Mouse (Mus musculus) erythroblast, embryonic 14.5 days (primary cell): Measurements from ENCODE around the gene Mpzl1. TPM values are rescaled to one million over a fixed set of nuclear protein-coding genes. Genes with fewer than 3 reads are reported as not detected.

ENCODE experiments used
- H3K27me3 ChIP-seq: 2 replicates; pipeline ENCODE4 v1.6.1; 2012; ENCODE audit warnings: inconsistent platforms; ENCODE audit not compliant: control insufficient read depth
- H3K36me3 ChIP-seq: 2 replicates; pipeline ENCODE4 v1.6.1; 2012; ENCODE audit warnings: mild to moderate bottlenecking, inconsistent platforms; ENCODE audit not compliant: control insufficient read depth
- H3K4me1 ChIP-seq: 2 replicates; pipeline ENCODE4 v1.6.1; 2012; ENCODE audit warnings: inconsistent platforms; ENCODE audit not compliant: control insufficient read depth
- H3K4me3 ChIP-seq: replicated peaks from 2 replicates; pipeline ENCODE3; 2012; ENCODE audit warnings: moderate library complexity, mild to moderate bottlenecking, inconsistent platforms
- H3K9me3 ChIP-seq: 2 replicates; pipeline ENCODE4 v1.6.1; 2012; ENCODE audit warnings: low read length, inconsistent platforms, mixed read lengths; ENCODE audit not compliant: control insufficient read depth
- GATA1 ChIP-seq: IDR thresholded peaks from 2 replicates; pipeline ENCODE4 v1.6.1; 2012; ENCODE audit warnings: low read length, inconsistent platforms, mixed read lengths
- TAL1 ChIP-seq: IDR thresholded peaks from 3 replicates; pipeline ENCODE4 v1.6.1; 2012; ENCODE audit warnings: low read length, inconsistent platforms, mixed read lengths
- polyA plus RNA-seq: library from polyadenylated mRNA; stranded (reverse); fragments of >175 nt; gene quantifications from 2 replicates; pipeline ENCODE4 v1.2.3, GENCODE M21; 2012

The Mpzl1 gene
- polyA plus RNA-seq, 1 experiment, result 0.05 TPM

- H3K36me3 ChIP-seq, result peaks cover 3% of the 10 kb centered on the region; the same call in 1 of the 2 replicates
- no peak overlapping the region for H3K4me3 ChIP-seq
- H3K27me3 ChIP-seq, result no peaks in the 10 kb centered on the region
- peaks cover 7% of the 10 kb centered on the region for H3K4me1 ChIP-seq
- H3K9me3 ChIP-seq, result no peaks in the 10 kb centered on the region
- TF ChIP-seq GATA1, result no peak
- no peak for TF ChIP-seq TAL1
Measured at GRCm38 (mm10) chr1:165589280-165590048, 44.9 kb downstream of the Mpzl1 start.

DNA sequence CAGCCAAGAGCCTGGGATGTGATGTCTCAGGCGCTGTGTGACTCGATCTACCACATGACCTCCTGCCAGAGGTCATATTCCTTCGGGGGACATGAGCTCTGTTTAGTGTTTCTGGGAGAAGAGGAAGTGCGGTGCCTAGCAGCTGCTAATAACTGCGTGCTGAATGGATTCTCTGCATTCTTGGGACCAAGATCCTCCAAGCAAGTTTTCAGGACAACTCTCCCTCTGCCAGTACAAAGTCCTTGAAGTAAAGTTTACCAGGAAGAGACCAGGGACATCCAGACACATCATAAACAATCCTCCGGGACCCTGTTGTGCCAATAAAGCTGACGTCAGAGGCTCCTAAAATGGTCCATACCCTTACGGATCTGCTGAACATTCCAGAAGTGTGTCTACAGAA, 46.5 kb downstream of the Mpzl1 start:
- H3K4me1 ChIP-seq, result peaks cover 6% of the 10 kb centered on the region
- H3K4me3 ChIP-seq, result no peak overlapping the region
- H3K9me3 ChIP-seq, result no peaks in the 10 kb centered on the region
- H3K36me3 ChIP-seq, result peaks cover 3% of the 10 kb centered on the region; the same call in 1 of the 2 replicates
- no peak for TF ChIP-seq GATA1
- TF ChIP-seq TAL1, result no peak
- no peaks in the 10 kb centered on the region for H3K27me3 ChIP-seq

GRCm38 (mm10) chr1:165586366-165586765, 48.0 kb downstream of the Mpzl1 start:
- no peaks in the 10 kb centered on the region for H3K36me3 ChIP-seq
- H3K9me3 ChIP-seq, result no peaks in the 10 kb centered on the region
- H3K4me1 ChIP-seq, result no peaks in the 10 kb centered on the region
- no peak for TF ChIP-seq TAL1
- no peak for TF ChIP-seq GATA1
- no peaks in the 10 kb centered on the region for H3K27me3 ChIP-seq
- H3K4me3 ChIP-seq, result no peak overlapping the region

DNA sequence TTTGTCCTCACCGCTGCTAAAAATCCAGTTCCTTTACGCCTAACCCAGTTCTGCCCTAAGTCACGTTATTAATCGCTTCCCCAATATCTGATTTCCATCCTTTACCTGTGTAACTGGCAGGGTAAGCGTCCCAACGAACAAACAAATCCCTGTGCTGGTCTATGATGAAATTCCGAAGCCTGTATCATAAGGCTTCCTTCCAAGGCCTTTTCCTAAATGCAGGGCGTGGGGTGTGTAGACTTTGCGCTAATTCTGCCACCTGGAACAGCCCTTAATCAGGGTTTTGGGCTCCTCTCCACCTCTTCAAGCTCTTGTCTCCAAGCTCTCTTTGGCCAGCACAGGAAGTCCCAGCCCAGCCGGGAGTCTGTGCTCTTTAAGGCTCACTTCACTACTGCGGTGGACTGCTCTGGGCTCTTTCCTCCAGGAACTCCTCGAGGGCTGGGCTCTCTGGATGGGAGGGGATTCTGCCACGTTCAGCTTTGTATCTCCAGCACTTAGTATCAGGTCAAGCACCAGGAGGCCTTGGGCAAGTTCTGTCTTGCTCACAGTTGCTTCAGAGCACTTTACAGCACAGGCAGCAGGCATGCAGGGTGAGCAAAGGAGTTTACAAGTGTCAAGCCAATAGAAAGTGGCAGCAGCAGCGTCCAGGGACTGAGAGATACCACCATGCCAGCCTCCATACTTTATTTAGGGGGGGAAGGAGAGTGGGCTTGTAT, 48.8 kb downstream of the Mpzl1 start:
- H3K4me3 ChIP-seq, result no peak overlapping the region
- TF ChIP-seq GATA1 (no peak), TAL1 (no peak)
- no peaks in the 10 kb centered on the region for H3K4me1 ChIP-seq
- H3K9me3 ChIP-seq, result no peaks in the 10 kb centered on the region
- no peaks in the 10 kb centered on the region for H3K36me3 ChIP-seq
- no peaks in the 10 kb centered on the region for H3K27me3 ChIP-seq

GRCm38 (mm10) chr1:165583529-165584184, 50.7 kb downstream of the Mpzl1 start:
- Histone ChIP-seq H3K27me3 (no peaks in the 10 kb centered on the region), H3K9me3 (no peaks in the 10 kb centered on the region), H3K4me3 (no peak overlapping the region), H3K4me1 (no peaks in the 10 kb centered on the region), H3K36me3 (no peaks in the 10 kb centered on the region)
- TF ChIP-seq GATA1, result no peak
- no peak for TF ChIP-seq TAL1

DNA sequence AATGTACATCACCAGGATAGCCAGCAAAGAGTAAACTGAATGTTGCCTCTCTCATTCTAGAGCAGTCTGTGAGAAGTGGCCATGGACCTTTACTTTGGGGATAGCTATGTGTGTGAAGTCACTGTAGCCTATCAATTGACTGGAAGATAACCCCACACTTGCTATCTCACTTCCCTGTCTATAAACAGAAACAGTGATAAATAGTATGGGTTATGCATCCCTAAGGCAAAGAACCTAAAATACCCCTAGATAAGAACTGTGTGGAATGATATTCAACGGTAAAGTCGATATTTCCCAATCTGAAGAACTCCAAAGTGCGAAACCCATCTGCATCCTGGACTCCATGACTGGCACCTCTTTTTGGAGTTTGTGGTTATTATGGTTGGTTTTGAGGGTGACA, 53.1 kb downstream of the Mpzl1 start:
- H3K27me3 ChIP-seq, result no peaks in the 10 kb centered on the region
- no peak overlapping the region for H3K4me3 ChIP-seq
- no peaks in the 10 kb centered on the region for H3K9me3 ChIP-seq
- TF ChIP-seq TAL1, result no peak
- no peak for TF ChIP-seq GATA1
- H3K36me3 ChIP-seq, result no peaks in the 10 kb centered on the region
- H3K4me1 ChIP-seq, result no peaks in the 10 kb centered on the region

DNA sequence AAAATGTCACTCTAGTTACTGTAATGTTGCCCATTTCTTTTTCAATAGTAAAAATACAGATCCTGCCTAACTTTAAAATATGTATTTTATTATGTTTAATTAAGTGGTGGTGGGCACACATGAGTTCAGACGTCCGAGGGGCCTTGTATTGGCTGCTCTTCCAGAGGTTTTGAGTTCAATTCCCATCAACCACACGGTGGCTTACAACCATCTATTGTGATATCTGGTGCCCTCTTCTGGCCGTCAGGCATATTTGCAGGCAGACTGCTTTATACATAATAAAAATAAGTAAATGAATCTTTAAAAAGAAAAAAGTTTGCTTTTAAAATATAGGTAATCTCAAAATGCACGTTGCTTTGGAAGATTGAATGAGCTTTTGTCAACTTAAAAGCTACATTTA, 55.0 kb downstream of the Mpzl1 start:
- Histone ChIP-seq H3K27me3 (no peaks in the 10 kb centered on the region), H3K36me3 (no peaks in the 10 kb centered on the region), H3K4me3 (no peak overlapping the region), H3K4me1 (no peaks in the 10 kb centered on the region), H3K9me3 (no peaks in the 10 kb centered on the region)
- TF ChIP-seq GATA1, result no peak
- TF ChIP-seq TAL1, result no peak

- Histone ChIP-seq H3K36me3 (no peaks in the 10 kb centered on the region), H3K27me3 (no peaks in the 10 kb centered on the region), H3K4me1 (no peaks in the 10 kb centered on the region), H3K4me3 (no peak overlapping the region), H3K9me3 (no peaks in the 10 kb centered on the region)
- TF ChIP-seq GATA1 (no peak), TAL1 (no peak)
Measured at GRCm38 (mm10) chr1:165576459-165577112, 57.8 kb downstream of the Mpzl1 start.
